Mouse (Mus musculus) Patski (cell line): ENCODE data around the gene Smurf2. TPM values are rescaled to one million over a fixed set of nuclear protein-coding genes. Genes with fewer than 3 reads are reported as not detected.

ENCODE experiments used
- ATAC-seq: fragments of 100-300 bp; one replicate; pipeline ENCODE4 v1.8.0; 2021
- CTCF ChIA-PET: fragments of 350-600 bp; sonication (Branson Sonifier 250); formaldehyde crosslinking; loops from one replicate; lab custom pipeline; 2022; ENCODE audit warnings: inconsistent platforms; lab: Charles Lee
- POLR2A ChIA-PET: fragments of 350-600 bp; sonication (Branson Sonifier 250); formaldehyde crosslinking; loops from one replicate; lab custom pipeline; 2022; ENCODE audit warnings: antibody characterized with exemption, inconsistent platforms; lab: Charles Lee
- DNase-seq: peaks from one replicate; pipeline ENCODE4 v3.0.0-alpha.2; 2011; ENCODE audit warnings: low read depth, low spot score
- H3K27me3 ChIP-seq: fragments of 371-371 bp; one replicate; pipeline ENCODE4 v1.5.1; 2021
- CTCF ChIP-seq: fragments of 100-300 bp; IDR thresholded peaks from one replicate; pipeline ENCODE4 v1.5.1; 2021
- in situ Hi-C: fragments of 300-500 bp; cut with MboI; formaldehyde crosslinking; loops from 3 replicates; pipeline ENCODE4 v1.11.1; 2018; ENCODE audit warnings: low pct_unique_long_range_greater_than_20kb, mixed read lengths
- polyA plus RNA-seq: library from polyadenylated mRNA; unstranded; gene quantifications from one replicate; pipeline ENCODE4 v1.2.3, GENCODE M21; 2021

The Smurf2 gene
- polyA plus RNA-seq, 1 experiment from 2014 or later = 38.0 TPM

- ATAC-seq = peak; percentile 51
- POLR2A ChIA-PET = interaction anchor here (0.6 to 0.8 kb wide), 4 partner anchors 13 to 578 kb away, joined by 3 to 4 read pairs (median 3); no protein-coding TSS in a partner anchor
- TF ChIP-seq CTCF = no peak
- CTCF ChIA-PET = interaction anchor here (1.3 kb wide), 1 partner anchor 32 kb away, joined by 3 read pairs; no protein-coding TSS in a partner anchor
- in situ Hi-C loops = loop anchor here (25.0 kb wide), 1 partner anchor 292 kb away; no protein-coding TSS in a partner anchor
- no peaks in the 10 kb centered on the region for H3K27me3 ChIP-seq
- peak; percentile 25 for DNase-seq
These were observed 34.1 kb upstream of the Smurf2 start for GRCm38 (mm10) chr11:106954566-106954965.

- TF ChIP-seq CTCF = no peak
- in situ Hi-C loops = loop anchor here (25.0 kb wide), 1 partner anchor 292 kb away; no protein-coding TSS in a partner anchor
- no peaks in the 10 kb centered on the region for H3K27me3 ChIP-seq
- ChIA-PET POLR2A (interaction anchor here (0.6 to 0.8 kb wide), 5 partner anchors 13 to 577 kb away, joined by 3 to 4 read pairs (median 3); no protein-coding TSS in a partner anchor), CTCF (no interaction called here)
- DNase-seq (peak; percentile 28), ATAC-seq (no peak)
These were observed 33.6 kb upstream of the Smurf2 start for GRCm38 (mm10) chr11:106954116-106954515.

GRCm38 (mm10) chr11:106937306-106937705, 16.8 kb upstream of the Smurf2 start:
- in situ Hi-C loops = no loop called here
- CTCF ChIA-PET = no interaction called here

GRCm38 (mm10) chr11:106930366-106930765, 9.9 kb upstream of the Smurf2 start:
- DNase-seq = no peak
- H3K27me3 ChIP-seq = peaks cover 4% of the 10 kb centered on the region
- in situ Hi-C loops = no loop called here
- ChIA-PET CTCF (interaction anchor here (1.3 to 1.4 kb wide), 2 partner anchors 9 to 32 kb away, joined by 3 to 5 read pairs; partner anchors contain the start of gene Smurf2), POLR2A (interaction anchor here (0.9 kb wide), 1 partner anchor 28 kb away, joined by 3 read pairs; no protein-coding TSS in a partner anchor)
- TF ChIP-seq CTCF = no peak
- no peak for ATAC-seq

More at GRCm38 (mm10) chr11:106937306-106937705, 16.8 kb upstream of the Smurf2 start:
- no peaks in the 10 kb centered on the region for H3K27me3 ChIP-seq
- DNase-seq (no peak), ATAC-seq (no peak)
- POLR2A ChIA-PET = no interaction called here
- TF ChIP-seq CTCF = no peak

- ATAC-seq (no peak), DNase-seq (no peak)
- ChIA-PET CTCF (interaction anchor here (1.6 kb wide), 1 partner anchor 27 kb away, joined by 5 read pairs; no protein-coding TSS in a partner anchor), POLR2A (no interaction called here)
- H3K27me3 ChIP-seq = peaks cover 4% of the 10 kb centered on the region
- in situ Hi-C loops = no loop called here
- TF ChIP-seq CTCF = peak; percentile 62
These were observed 8.4 kb upstream of the Smurf2 start for GRCm38 (mm10) chr11:106928935-106929334.

- TF ChIP-seq CTCF = no peak
- in situ Hi-C loops = no loop called here
- POLR2A ChIA-PET = no interaction called here
- ATAC-seq = no peak
- CTCF ChIA-PET = interaction anchor here (1.6 kb wide), 1 partner anchor 28 kb away, joined by 5 read pairs; no protein-coding TSS in a partner anchor
- H3K27me3 ChIP-seq = peaks cover 4% of the 10 kb centered on the region
- DNase-seq = no peak
These were observed 7.4 kb upstream of the Smurf2 start for GRCm38 (mm10) chr11:106927950-106928349.

GRCm38 (mm10) chr11:106927226-106927625, 6.7 kb upstream of the Smurf2 start:
- ChIA-PET POLR2A (no interaction called here), CTCF (no interaction called here)
- TF ChIP-seq CTCF = no peak
- peaks cover 4% of the 10 kb centered on the region for H3K27me3 ChIP-seq
- in situ Hi-C loops = no loop called here
- DNase-seq (no peak), ATAC-seq (no peak)

- DNase-seq (no peak), ATAC-seq (no peak)
- CTCF ChIA-PET = no interaction called here
- peaks cover 4% of the 10 kb centered on the region for H3K27me3 ChIP-seq
- no peak for TF ChIP-seq CTCF
- POLR2A ChIA-PET = no interaction called here
- in situ Hi-C loops = no loop called here
These were observed 6.2 kb upstream of the Smurf2 start for GRCm38 (mm10) chr11:106926732-106927131.

- H3K27me3 ChIP-seq = no peaks in the 10 kb centered on the region
- in situ Hi-C loops = no loop called here
- ChIA-PET POLR2A (interaction anchor here (1.4 kb wide), 1 partner anchor 63 kb away, joined by 4 read pairs; no protein-coding TSS in a partner anchor), CTCF (interaction anchor here (1.1 to 2.4 kb wide), 2 partner anchors 10 to 12 kb away, joined by 3 to 5 read pairs; no protein-coding TSS in a partner anchor)
- TF ChIP-seq CTCF = no peak
- DNase-seq (no peak), ATAC-seq (peak; percentile 68)
These were observed 634 bp downstream of the Smurf2 start for GRCm38 (mm10) chr11:106919612-106920550.

- in situ Hi-C loops = no loop called here
- no peak for TF ChIP-seq CTCF
- DNase-seq = no peak
- no peak for ATAC-seq
- ChIA-PET POLR2A (no interaction called here), CTCF (interaction anchor here (1.1 kb wide), 1 partner anchor 11 kb away, joined by 3 read pairs; no protein-coding TSS in a partner anchor)
- H3K27me3 ChIP-seq = no peaks in the 10 kb centered on the region
These were observed 1.6 kb downstream of the Smurf2 start for GRCm38 (mm10) chr11:106918901-106919300.
